Mouse (Mus musculus) heart, postnatal 0 days (tissue): Measurements from ENCODE around the gene Sbno1. TPM values are rescaled to one million over a fixed set of nuclear protein-coding genes. Genes with fewer than 3 reads are reported as not detected.
A peak's percentile ranks its signal among the peaks of the same experiment; 100 is the strongest.

Experiments used
- ATAC-seq: fragments of 200-750 bp; cut with Nextera tagmentation; 2 replicates; pipeline ENCODE4 v1.8.0; 2017; ENCODE audit warnings: low read depth, moderate number of reproducible peaks, moderate library complexity; ENCODE audit not compliant: insufficient read depth
- DNase-seq: peaks from one replicate; pipeline ENCODE4 v3.0.0-alpha.2; 2016; ENCODE audit warnings: low spot score
- H3K27ac ChIP-seq: fragments of 300-500 bp; sonication (generic); 2 replicates; pipeline ENCODE4 v1.5.1; 2014; ENCODE audit warnings: low read depth, mild to moderate bottlenecking
- H3K27me3 ChIP-seq: fragments of 300-500 bp; sonication (generic); 2 replicates; pipeline ENCODE4 v1.6.1; 2014; ENCODE audit warnings: low read length, mixed read lengths; ENCODE audit not compliant: control insufficient read depth, insufficient read depth
- H3K36me3 ChIP-seq: fragments of 300-500 bp; sonication (generic); replicated peaks from 2 replicates; pipeline ENCODE4 v1.6.1; 2014; ENCODE audit warnings: low read length, mixed read lengths; ENCODE audit not compliant: control insufficient read depth, insufficient read depth
- H3K4me1 ChIP-seq: fragments of 300-500 bp; sonication (generic); 2 replicates; pipeline ENCODE4 v1.6.1; 2014; ENCODE audit warnings: antibody characterized with exemption; ENCODE audit not compliant: control insufficient read depth, insufficient read depth
- H3K4me2 ChIP-seq: fragments of 300-500 bp; sonication (generic); 2 replicates; pipeline ENCODE4 v1.6.1; 2014; ENCODE audit warnings: low read depth, mild to moderate bottlenecking, low read length, moderate library complexity
- H3K4me3 ChIP-seq: fragments of 300-500 bp; sonication (generic); 2 replicates; pipeline ENCODE4 v1.5.1; 2014; ENCODE audit warnings: low read depth, low read length
- H3K9ac ChIP-seq: fragments of 300-500 bp; sonication (generic); replicated peaks from 2 replicates; pipeline ENCODE4 v1.6.1; 2014; ENCODE audit warnings: low read depth, low read length, mixed read lengths
- H3K9me3 ChIP-seq: fragments of 300-500 bp; sonication (generic); replicated peaks from 2 replicates; pipeline ENCODE4 v1.6.1; 2016; ENCODE audit warnings: low read length; ENCODE audit not compliant: control insufficient read depth
- CTCF ChIP-seq: IDR thresholded peaks from 2 replicates; pipeline ENCODE4 v1.5.1; 2016; ENCODE audit warnings: antibody characterized with exemption, control low read depth, low read depth
- EP300 ChIP-seq: IDR thresholded peaks from 2 replicates; pipeline ENCODE4 v1.6.1; 2016; ENCODE audit warnings: antibody characterized with exemption, low read depth
- WGBS: fragments of 180-500 bp; shearing (Covaris S2); extraction: QIAGEN DNeasy Blood & Tissue Kit; methylation state at CpG from one replicate; pipeline ENCODE4 v1.1.7; 2014; 5-methylcytosine and 5-hydroxymethylcytosine counted together
- polyA plus RNA-seq: library from polyadenylated mRNA; unstranded; fragments of >200 nt; fragmentation: Nextera tagmentation; extraction: Ambion mirVana; gene quantifications from 2 replicates; pipeline ENCODE4 v1.2.1, GENCODE M21; 2015
- total RNA-seq: library from RNA; depleted of rRNA; stranded (reverse); fragments of >200 nt; gene quantifications from 2 replicates; pipeline ENCODE4 v1.2.3, GENCODE M21; 2014; ENCODE audit warnings: low replicate concordance

Gene Sbno1
- total and polyA plus RNA-seq, 2 experiments from 2014 or later, result 33.8 to 52.8 TPM

DNA sequence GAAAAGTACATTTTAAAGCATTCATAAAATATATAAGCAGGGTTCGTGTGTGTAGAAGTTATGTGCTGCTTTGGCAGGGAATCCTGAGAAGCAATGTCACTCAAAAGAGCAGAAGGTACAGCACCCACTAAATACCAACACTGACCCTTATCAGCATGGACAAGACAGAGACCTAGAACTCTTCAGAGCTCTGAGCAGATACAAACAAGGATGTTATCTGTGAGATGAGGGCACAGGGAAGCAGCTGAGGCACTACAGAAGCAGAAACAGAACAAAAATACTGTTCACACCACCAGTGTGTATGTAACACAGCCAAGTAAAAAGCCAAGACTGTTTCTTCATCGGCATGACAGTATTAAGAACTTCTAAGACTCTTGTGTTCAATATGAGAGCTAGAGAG is 6.9 kb downstream of the Sbno1 start:
- WGBS, result 82% methylated on average over 2 of the region's 2 CpGs
- no peak for DNase-seq
- no peak for TF ChIP-seq CTCF
- TF ChIP-seq EP300, result no peak
- ATAC-seq, result no peak
- Histone ChIP-seq H3K9ac (no peak overlapping the region), H3K9me3 (no peaks in the 10 kb centered on the region), H3K27ac (no peak overlapping the region), H3K4me2 (no peak overlapping the region), H3K4me3 (no peak overlapping the region), H3K4me1 (no peaks in the 10 kb centered on the region; the same call in 1 of the 2 replicates), H3K27me3 (no peaks in the 10 kb centered on the region), H3K36me3 (peaks cover 17% of the 10 kb centered on the region; the same call in 1 of the 2 replicates)

DNA sequence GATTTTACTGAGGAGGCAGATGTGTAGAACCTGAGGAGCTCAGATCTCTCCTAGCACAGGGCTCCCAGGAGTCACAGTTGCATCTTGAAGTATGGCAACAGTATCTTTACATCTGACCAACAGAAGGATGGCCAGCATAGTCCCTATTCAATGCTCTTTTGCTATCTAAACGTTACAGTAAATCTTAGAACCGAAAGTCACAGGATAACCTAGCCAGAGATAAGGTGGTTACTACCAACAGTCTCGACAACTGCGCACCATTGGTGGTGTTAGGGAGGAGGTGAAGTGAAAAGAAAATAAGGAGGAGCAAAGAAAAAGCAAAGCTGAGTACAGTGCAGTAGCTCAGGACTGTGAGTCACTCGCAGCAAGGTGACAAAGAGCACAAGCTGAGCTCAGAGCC is 13.6 kb downstream of the Sbno1 start:
- Histone ChIP-seq H3K27me3 (no peaks in the 10 kb centered on the region), H3K4me2 (no peak overlapping the region), H3K36me3 (peaks cover 65% of the 10 kb centered on the region), H3K4me3 (no peak overlapping the region), H3K9me3 (no peaks in the 10 kb centered on the region), H3K4me1 (no peaks in the 10 kb centered on the region), H3K9ac (no peak overlapping the region), H3K27ac (no peak overlapping the region)
- TF ChIP-seq CTCF (no peak), EP300 (no peak)
- ATAC-seq (no peak), DNase-seq (no peak)
- WGBS, result 84% methylated on average over 5 of the region's 5 CpGs

DNA sequence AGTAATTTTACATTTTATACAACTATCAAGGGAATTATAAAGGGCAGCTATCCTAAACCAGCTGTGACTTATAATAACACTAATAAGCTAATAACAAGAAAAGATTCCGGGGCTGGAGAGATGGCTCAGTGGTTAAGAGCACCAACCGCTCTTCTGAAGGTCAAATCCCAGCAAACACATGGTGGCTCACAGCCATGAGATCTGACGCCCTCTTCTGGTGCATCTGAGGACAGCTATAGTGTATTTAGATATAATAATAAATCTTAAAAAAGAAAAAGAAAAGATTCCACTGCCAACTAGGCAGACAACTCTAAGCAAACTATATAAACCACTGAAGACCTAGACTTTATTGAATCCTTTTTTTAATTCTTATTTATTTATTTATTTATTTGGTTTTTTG is 15.0 kb downstream of the Sbno1 start:
- H3K4me3 ChIP-seq, result no peak overlapping the region
- TF ChIP-seq CTCF, result no peak; the same call in 1 of the 2 replicates
- TF ChIP-seq EP300, result no peak
- H3K9ac ChIP-seq, result no peak overlapping the region
- no peak for ATAC-seq
- H3K4me1 ChIP-seq, result no peaks in the 10 kb centered on the region
- H3K27me3 ChIP-seq, result no peaks in the 10 kb centered on the region
- H3K27ac ChIP-seq, result no peak overlapping the region
- DNase-seq, result no peak
- WGBS, result 66% methylated on average over 3 of the region's 3 CpGs
- H3K4me2 ChIP-seq, result no peak overlapping the region
- no peaks in the 10 kb centered on the region for H3K9me3 ChIP-seq
- peaks cover 78% of the 10 kb centered on the region for H3K36me3 ChIP-seq

DNA sequence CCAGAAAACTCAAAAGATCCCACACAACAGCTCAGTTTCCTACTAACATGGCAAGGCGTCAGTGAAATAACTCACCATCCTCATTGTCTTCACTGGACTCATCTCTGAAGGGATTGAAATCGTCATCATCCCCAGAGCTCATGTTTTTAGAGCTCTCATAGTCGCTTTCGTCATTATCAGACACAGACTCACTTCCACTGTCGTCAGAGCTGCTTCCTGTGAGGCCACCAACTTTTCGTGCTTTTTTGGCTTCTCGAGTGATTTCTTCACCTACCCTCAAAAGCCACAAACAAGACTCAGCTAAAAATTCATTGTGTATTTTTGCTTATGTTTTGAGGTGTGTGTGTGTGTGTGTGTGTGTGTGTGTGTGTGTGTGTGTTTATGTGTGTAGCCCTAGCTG is 32.1 kb downstream of the Sbno1 start:
- DNase-seq, result no peak
- peaks cover 87% of the 10 kb centered on the region for H3K36me3 ChIP-seq
- ATAC-seq, result no peak
- WGBS, result 78% methylated on average over 7 of the region's 7 CpGs
- no peak overlapping the region for H3K9ac ChIP-seq
- no peaks in the 10 kb centered on the region for H3K4me1 ChIP-seq
- H3K9me3 ChIP-seq, result no peaks in the 10 kb centered on the region
- H3K27ac ChIP-seq, result no peak overlapping the region
- TF ChIP-seq CTCF (no peak), EP300 (no peak)
- H3K4me3 ChIP-seq, result no peak overlapping the region
- H3K4me2 ChIP-seq, result no peak overlapping the region
- H3K27me3 ChIP-seq, result no peaks in the 10 kb centered on the region

DNA sequence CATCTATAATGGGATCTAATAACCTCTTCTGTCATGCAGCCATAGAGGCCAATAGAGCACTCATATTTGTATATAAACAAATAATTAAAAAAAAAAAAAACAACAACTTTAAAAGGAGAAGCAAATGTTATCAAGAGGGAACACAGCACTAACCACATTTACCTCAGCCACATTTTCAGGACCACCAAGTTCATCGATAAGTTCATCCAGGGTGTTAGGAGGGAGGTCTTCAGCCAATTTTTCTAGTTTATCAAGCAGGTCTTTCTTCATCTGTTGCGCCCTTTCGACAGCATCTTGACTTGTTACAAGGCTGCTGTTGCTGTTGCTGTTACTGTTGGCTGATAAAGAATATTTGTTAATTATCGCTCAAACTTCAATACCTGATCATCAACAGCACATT is 33.4 kb downstream of the Sbno1 start:
- H3K4me1 ChIP-seq, result no peaks in the 10 kb centered on the region

DNA sequence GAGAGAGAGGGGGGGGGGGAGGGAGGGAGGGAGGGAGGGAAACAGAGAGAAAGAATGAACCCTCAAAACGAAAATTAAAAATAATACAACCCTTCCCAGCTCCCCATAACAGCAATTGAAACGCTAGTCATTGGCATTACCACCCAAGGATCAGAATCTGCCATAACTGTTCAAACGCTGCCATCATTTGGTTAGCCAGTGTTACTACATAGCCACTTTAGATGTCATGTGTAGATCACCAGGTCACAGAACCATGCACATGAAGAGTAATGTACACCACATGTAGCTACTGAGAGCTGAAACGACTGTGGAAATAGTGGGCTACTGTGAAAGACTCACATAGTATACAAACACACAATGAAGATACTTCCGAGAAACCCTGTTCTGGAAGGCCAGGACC is 37.9 kb downstream of the Sbno1 start:
- peaks cover 91% of the 10 kb centered on the region for H3K36me3 ChIP-seq
- TF ChIP-seq EP300, result no peak
- peak; percentile 45 for TF ChIP-seq CTCF
- no peaks in the 10 kb centered on the region for H3K9me3 ChIP-seq
- no peaks in the 10 kb centered on the region for H3K4me1 ChIP-seq
- no peaks in the 10 kb centered on the region for H3K27me3 ChIP-seq
- no peak overlapping the region for H3K4me3 ChIP-seq
- peak; percentile 10 for DNase-seq
- H3K9ac ChIP-seq, result no peak overlapping the region
- H3K27ac ChIP-seq, result no peak overlapping the region
- no peak overlapping the region for H3K4me2 ChIP-seq
- ATAC-seq, result no peak
- 71% methylated on average over 5 of the region's 5 CpGs for WGBS

More for the DNA sequence above, 33.4 kb downstream of the Sbno1 start:
- no peak overlapping the region for H3K27ac ChIP-seq
- H3K9ac ChIP-seq, result no peak overlapping the region
- H3K27me3 ChIP-seq, result no peaks in the 10 kb centered on the region
- DNase-seq, result no peak
- H3K4me2 ChIP-seq, result no peak overlapping the region
- ATAC-seq, result no peak
- TF ChIP-seq CTCF (no peak), EP300 (no peak)
- H3K4me3 ChIP-seq, result no peak overlapping the region
- over 99% methylated on average over 4 of the region's 4 CpGs for WGBS
- no peaks in the 10 kb centered on the region for H3K9me3 ChIP-seq
- peaks cover 85% of the 10 kb centered on the region for H3K36me3 ChIP-seq
